Mouse (Mus musculus) hindbrain, embryonic 13.5 days (tissue): ENCODE results near the gene Mcm6. TPM values are rescaled to one million over a fixed set of nuclear protein-coding genes. Genes with fewer than 3 reads are reported as not detected.
A peak's percentile ranks its signal among the peaks of the same experiment; 100 is the strongest.

Experiments used
- ATAC-seq: fragments of 200-750 bp; cut with Nextera tagmentation; 2 replicates; pipeline ENCODE4 v1.8.0; 2017; ENCODE audit warnings: moderate TSS enrichment; ENCODE audit not compliant: low FRiP score
- H3K27ac ChIP-seq: fragments of 300-500 bp; sonication (generic); 2 replicates; pipeline ENCODE4 v1.5.1; 2015; ENCODE audit warnings: inconsistent platforms, mild to moderate bottlenecking, moderate library complexity
- H3K27me3 ChIP-seq: fragments of 300-500 bp; sonication (generic); 2 replicates; pipeline ENCODE4 v1.6.1; 2015; ENCODE audit warnings: mild to moderate bottlenecking, inconsistent platforms
- H3K36me3 ChIP-seq: fragments of 300-500 bp; sonication (generic); 2 replicates; pipeline ENCODE4 v1.6.1; 2015; ENCODE audit warnings: mild to moderate bottlenecking, inconsistent platforms
- H3K4me1 ChIP-seq: fragments of 300-500 bp; sonication (generic); replicated peaks from 2 replicates; pipeline ENCODE4 v1.6.1; 2015; ENCODE audit warnings: inconsistent platforms
- H3K4me2 ChIP-seq: fragments of 300-500 bp; sonication (generic); 2 replicates; pipeline ENCODE4 v1.6.1; 2015; ENCODE audit warnings: inconsistent platforms, mild to moderate bottlenecking, moderate library complexity
- H3K4me3 ChIP-seq: fragments of 300-500 bp; sonication (generic); 2 replicates; pipeline ENCODE4 v1.5.1; 2015; ENCODE audit warnings: mild to moderate bottlenecking, inconsistent platforms
- H3K9ac ChIP-seq: fragments of 300-500 bp; sonication (generic); 2 replicates; pipeline ENCODE4 v1.6.1; 2015; ENCODE audit warnings: mild to moderate bottlenecking, inconsistent platforms
- H3K9me3 ChIP-seq: fragments of 300-500 bp; sonication (generic); 2 replicates; pipeline ENCODE4 v1.6.1; 2016; ENCODE audit warnings: inconsistent platforms
- WGBS: fragments of 180-500 bp; shearing (Covaris S2); methylation state at CpG from one replicate; pipeline ENCODE4 v1.1.7; 2015; 5-methylcytosine and 5-hydroxymethylcytosine counted together
- polyA plus RNA-seq: library from polyadenylated mRNA; unstranded; fragments of >200 nt; fragmentation: Nextera tagmentation; extraction: Ambion mirVana; gene quantifications from 2 replicates; pipeline ENCODE4 v1.2.1, GENCODE M21; 2015

The Mcm6 gene
- 78.7 and 81.3 TPM in 2 replicates for polyA plus RNA-seq

DNA sequence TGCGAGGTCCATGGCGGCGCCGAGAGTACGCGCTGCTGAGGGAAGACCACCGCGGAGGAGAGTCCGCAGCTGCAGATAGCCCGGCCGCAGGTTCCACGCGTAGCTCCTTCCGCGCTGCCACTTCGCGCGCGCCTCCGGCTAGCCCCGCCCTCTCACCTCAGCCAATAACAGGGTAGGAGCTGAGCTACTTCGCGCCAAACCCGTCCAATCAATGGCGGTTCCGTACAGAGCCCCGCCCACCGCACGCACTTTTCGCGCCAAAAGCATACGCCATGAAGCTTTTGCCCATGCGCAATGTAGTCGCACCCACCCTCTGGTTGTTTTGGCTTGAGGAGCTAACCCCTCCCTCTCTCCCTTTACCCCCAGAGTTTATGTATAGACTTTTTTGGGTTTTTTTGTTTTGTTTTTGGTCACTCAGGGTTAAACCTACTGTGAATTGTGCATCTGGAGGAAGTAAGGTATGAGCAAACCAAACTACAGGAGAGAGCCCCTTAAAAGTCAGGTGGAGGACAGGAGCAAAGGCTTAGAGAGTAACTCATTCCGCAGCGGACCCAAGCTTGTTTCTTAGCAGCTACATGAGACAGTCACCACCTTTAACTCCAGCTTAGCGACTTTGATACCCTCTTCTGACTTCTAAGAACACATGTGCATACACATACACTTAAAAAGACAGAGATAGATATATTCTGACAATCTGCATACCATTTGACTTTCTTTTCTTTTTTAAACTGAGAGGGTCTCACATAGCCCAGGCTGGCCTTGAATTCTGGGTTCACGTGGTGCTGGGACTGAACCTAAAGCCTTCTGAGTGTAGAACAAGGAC lies at the start of gene Mcm6:
Gene Mcm6 (minus strand): TSS at position 111 of the 823 bp plus-strand sequence.
- H3K4me2 ChIP-seq: peak within 1 kb of the TSS; percentile 78
- 3% methylated on average over 34 of the region's 38 CpGs for WGBS
- no peaks in the 10 kb centered on the region for H3K9me3 ChIP-seq
- no peaks in the 10 kb centered on the region for H3K27me3 ChIP-seq
- H3K27ac ChIP-seq: peak within 1 kb of the TSS; percentile 74
- peaks cover 24% of the 10 kb centered on the region for H3K36me3 ChIP-seq
- H3K4me1 ChIP-seq: peaks cover 24% of the 10 kb centered on the region
- peak; percentile 99 for ATAC-seq
- peak within 1 kb of the TSS; percentile 87 for H3K4me3 ChIP-seq
- peak within 1 kb of the TSS; percentile 75 for H3K9ac ChIP-seq

DNA sequence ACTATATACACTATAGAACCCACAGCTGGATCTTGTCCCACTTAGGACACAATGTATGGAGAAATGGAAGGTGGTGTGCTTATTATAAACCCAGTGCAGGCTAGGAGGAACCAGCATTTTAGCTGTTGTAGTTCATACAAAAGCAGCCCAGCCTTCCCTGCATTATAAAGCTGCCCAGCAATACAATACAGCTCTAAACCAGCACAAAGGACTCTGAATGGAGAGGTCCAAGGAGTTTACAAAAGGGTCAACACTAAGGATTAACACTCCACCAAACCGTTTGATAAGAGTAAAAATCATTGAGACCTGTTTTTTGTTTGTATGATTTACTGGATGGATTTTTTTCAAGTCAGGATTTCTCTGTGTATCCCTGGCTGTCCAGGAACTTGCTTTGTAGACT lies 47.4 kb upstream of the Mcm6 start:
- no peaks in the 10 kb centered on the region for H3K27me3 ChIP-seq
- H3K9ac ChIP-seq: no peak overlapping the region
- no peak for ATAC-seq
- H3K4me1 ChIP-seq: peaks cover 8% of the 10 kb centered on the region
- WGBS: 26% methylated on average over 1 of the region's 1 CpGs
- no peaks in the 10 kb centered on the region for H3K9me3 ChIP-seq
- peaks cover 16% of the 10 kb centered on the region for H3K36me3 ChIP-seq
- H3K4me2 ChIP-seq: no peak overlapping the region
- H3K4me3 ChIP-seq: no peak overlapping the region
- H3K27ac ChIP-seq: peak overlapping the region; percentile 55

DNA sequence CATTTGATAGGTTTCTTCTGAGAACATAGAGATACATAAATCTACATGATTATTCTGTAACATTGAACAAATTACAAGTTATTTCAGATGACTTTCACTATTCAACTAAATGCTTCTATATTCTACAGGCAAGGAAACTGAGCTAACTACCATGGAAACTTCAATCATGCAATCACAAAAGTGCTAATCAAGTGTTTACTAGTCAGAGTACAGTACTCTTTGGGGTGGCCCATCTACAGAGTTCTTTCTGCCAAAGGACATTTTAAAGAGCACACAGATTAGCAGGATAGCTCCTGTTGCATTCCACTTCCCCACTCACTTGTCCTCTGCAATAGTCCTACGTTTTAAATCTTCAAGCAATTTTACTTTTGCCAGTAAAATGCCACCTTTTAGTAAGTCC lies 46.2 kb upstream of the Mcm6 start:
- ATAC-seq: no peak
- Histone ChIP-seq H3K4me2 (no peak overlapping the region), H3K27me3 (no peaks in the 10 kb centered on the region), H3K9ac (no peak overlapping the region), H3K27ac (no peak overlapping the region), H3K4me3 (no peak overlapping the region), H3K9me3 (no peaks in the 10 kb centered on the region), H3K4me1 (peaks cover 11% of the 10 kb centered on the region), H3K36me3 (peaks cover 10% of the 10 kb centered on the region)
- WGBS: 31% methylated on average over 1 of the region's 1 CpGs

DNA sequence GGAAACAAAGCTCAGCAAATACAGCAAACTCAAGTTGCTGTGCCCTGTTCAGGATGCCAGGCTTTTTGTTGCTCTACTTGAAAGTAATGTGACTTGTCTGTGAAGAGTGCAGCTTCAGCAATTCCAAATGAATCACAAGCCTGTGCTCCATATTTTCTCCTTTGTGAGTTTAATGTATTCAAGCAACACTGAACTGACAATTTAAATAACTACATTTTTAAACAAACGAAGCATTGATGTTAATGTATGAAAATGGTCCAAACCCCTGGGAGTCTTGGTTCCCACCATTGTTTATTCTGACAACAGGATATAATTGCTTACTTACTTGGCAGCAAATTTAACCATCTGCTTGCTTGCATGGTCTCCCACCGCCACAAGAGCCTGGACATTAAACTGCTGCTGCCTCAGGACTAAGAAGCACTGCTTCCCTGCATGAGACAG lies 45.6 kb upstream of the Mcm6 start:
- Histone ChIP-seq H3K4me1 (peaks cover 16% of the 10 kb centered on the region), H3K9ac (no peak overlapping the region), H3K27me3 (no peaks in the 10 kb centered on the region), H3K36me3 (peaks cover 7% of the 10 kb centered on the region), H3K4me3 (no peak overlapping the region), H3K27ac (0 out of 2 replicates have a peak overlapping the region, but pooled peaks have one; percentile 44), H3K4me2 (no peak overlapping the region), H3K9me3 (no peaks in the 10 kb centered on the region)
- 7% methylated on average over 2 of the region's 2 CpGs for WGBS
- peak; percentile 91 for ATAC-seq

DNA sequence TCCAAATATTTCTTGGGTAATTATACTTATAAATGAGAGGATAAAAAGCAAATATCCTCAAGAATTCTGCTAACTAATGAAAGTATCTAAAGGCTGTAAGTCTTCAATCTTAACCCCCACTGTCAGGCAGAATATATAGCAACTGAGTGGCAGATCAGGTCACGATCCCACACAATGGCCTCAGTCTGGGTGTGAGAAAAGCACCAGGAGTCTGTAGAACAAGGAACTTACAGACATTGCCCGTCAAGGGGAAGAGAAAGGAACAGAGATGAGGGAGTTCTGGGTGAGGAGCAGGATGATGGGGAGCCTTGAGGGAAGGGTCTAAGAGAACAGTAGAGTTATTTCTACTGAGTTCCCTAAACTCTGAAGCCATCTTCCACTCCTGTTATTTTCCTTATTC lies 41.5 kb upstream of the Mcm6 start:
- H3K27me3 ChIP-seq: no peaks in the 10 kb centered on the region
- no peak overlapping the region for H3K4me2 ChIP-seq
- no peaks in the 10 kb centered on the region; the same call in 1 of the 2 replicates for H3K9me3 ChIP-seq
- H3K36me3 ChIP-seq: peaks cover 21% of the 10 kb centered on the region
- H3K4me3 ChIP-seq: no peak overlapping the region
- peak overlapping the region; percentile 69 for H3K27ac ChIP-seq
- no peak overlapping the region for H3K9ac ChIP-seq
- ATAC-seq: no peak
- whole genome bisulfite sequencing: 6% methylated on average over 2 of the region's 2 CpGs
- H3K4me1 ChIP-seq: peaks cover 15% of the 10 kb centered on the region

DNA sequence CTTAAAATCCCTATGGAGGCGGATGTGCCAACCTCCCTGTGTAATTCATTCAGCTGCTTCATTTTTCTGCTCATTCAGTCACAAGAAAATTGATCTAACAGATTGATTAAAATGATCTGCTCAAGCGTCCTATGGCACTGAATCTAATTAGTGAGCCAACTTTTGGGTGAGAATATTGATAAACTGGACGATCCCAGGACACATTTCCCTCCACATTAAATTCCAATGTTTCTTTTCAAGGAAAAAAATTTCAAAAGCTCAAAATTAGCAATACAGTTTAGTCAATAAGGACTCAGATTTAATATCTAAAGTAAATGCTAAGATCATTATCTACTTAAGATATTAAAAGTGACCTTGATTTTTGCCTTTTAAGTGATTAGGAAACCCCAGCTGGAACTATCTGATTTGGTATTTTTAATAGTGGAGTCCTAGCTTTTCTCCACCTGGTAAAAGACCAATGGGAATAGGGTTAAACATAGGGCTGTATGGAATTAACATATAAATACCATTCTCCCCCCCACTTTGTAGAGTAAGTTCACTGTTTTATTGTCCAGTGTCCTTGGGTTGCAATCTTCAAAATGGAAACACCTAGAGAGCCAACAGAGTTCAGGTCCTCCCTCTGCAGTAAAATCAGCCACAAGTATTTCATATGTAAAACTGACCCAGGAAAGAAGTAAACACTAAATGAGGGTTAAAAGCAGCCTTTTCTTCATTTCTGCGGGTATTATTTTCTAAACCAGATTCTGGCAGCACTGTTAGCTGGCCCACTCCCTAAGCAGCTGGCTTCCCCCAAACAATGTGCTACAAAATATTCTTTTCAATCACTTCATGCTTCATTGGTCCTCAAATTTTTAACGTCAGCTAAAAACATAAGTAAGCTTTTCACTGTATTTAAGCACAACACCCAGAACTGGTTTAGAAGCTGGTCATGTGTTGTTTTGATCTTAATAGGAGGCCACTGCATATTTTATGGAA lies 40.8 kb upstream of the Mcm6 start:
- H3K27me3 ChIP-seq: no peaks in the 10 kb centered on the region
- H3K36me3 ChIP-seq: peaks cover 21% of the 10 kb centered on the region
- peak overlapping the region; percentile 69 for H3K27ac ChIP-seq
- H3K9ac ChIP-seq: no peak overlapping the region
- H3K4me3 ChIP-seq: no peak overlapping the region
- no peak overlapping the region for H3K4me2 ChIP-seq
- H3K4me1 ChIP-seq: peaks cover 15% of the 10 kb centered on the region
- ATAC-seq: no peak
- 22% methylated on average over 5 of the region's 5 CpGs for WGBS
- H3K9me3 ChIP-seq: no peaks in the 10 kb centered on the region; the same call in 1 of the 2 replicates

DNA sequence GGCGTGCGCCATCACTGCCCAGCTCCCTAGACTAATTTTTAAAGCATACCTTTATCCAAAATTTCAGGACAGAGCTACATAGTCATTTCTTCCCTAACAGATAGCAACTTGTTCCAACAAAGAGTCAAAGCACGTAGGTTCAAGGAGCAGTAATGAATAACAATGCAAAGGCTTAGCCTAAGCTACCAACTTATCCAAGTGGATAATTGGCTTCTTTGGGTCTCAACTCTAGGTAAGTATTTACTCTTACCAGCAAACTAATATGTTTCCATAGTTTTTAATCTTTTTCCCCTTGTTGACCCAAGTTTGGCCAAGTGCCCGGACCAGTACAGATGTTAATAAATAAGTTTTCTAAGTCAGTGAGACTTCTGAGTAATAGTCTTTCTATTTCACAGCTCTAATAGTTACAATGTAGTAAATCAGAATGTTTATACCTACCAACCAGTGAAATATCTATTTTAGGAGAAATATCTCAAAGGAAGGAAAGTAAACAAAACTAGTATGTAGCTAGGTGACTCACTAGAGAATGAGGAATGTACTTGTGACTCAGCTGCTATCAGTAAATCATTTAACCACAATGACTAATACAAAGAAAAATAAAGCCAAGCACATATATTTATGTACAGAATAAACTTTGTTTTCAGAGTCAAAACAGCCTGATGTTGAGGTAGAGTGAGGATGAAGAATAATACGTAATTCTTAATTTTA lies 39.4 kb upstream of the Mcm6 start:
- no peak for ATAC-seq
- Histone ChIP-seq H3K27ac (no peak overlapping the region), H3K4me1 (peaks cover 15% of the 10 kb centered on the region), H3K36me3 (peaks cover 24% of the 10 kb centered on the region), H3K4me2 (no peak overlapping the region), H3K4me3 (no peak overlapping the region), H3K9ac (no peak overlapping the region), H3K27me3 (no peaks in the 10 kb centered on the region), H3K9me3 (no peaks in the 10 kb centered on the region; the same call in 1 of the 2 replicates)
- WGBS: 94% methylated on average over 5 of the region's 5 CpGs

DNA sequence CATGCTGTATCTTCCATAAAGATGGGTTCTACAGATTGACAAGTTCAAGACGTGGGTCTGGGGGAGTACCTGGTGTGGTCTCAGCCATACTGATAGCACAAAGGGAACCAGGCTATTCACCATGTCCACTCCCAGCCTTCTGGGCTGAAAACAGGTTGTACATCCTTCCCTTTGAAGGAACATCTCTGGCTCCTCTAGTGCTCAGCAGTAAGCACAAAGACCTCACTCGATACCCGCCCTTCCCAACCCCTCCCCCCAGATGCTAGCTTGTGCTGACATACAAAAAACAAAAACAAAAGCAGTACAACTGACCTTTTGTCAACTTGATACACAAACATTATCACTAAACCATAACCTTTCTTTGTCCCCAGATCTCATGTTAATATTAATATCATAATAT lies 35.2 kb upstream of the Mcm6 start:
- H3K4me3 ChIP-seq: no peak overlapping the region
- peaks cover 21% of the 10 kb centered on the region for H3K36me3 ChIP-seq
- no peaks in the 10 kb centered on the region; the same call in 1 of the 2 replicates for H3K9me3 ChIP-seq
- ATAC-seq: no peak
- no peak overlapping the region for H3K27ac ChIP-seq
- H3K9ac ChIP-seq: no peak overlapping the region
- H3K4me2 ChIP-seq: no peak overlapping the region
- H3K27me3 ChIP-seq: no peaks in the 10 kb centered on the region
- WGBS: 88% methylated on average over 3 of the region's 3 CpGs
- H3K4me1 ChIP-seq: peaks cover under 1% of the 10 kb centered on the region; the same call in 1 of the 2 replicates

DNA sequence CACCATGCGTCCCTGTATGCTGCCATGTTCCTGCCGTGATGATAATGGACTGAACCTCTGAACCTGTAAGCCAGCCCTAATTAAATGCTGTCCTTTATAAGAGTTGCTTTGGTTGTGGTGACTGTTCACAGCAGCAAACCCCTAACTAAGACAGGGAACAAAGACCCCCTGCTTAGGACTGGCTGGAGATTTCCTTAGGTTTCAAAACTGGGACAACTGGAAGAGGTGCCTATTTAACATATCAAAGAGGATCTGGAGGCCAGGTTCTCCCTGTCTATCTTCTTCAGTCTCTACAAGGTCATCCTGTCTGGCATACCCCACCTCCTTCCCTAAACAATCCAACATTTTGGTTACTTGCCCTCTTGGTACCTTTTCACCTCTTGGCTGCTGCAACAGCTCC lies 32.9 kb upstream of the Mcm6 start:
- Histone ChIP-seq H3K36me3 (peaks cover 20% of the 10 kb centered on the region), H3K9ac (no peak overlapping the region), H3K27ac (no peak overlapping the region), H3K4me3 (no peak overlapping the region), H3K4me1 (no peaks in the 10 kb centered on the region), H3K4me2 (no peak overlapping the region), H3K27me3 (no peaks in the 10 kb centered on the region), H3K9me3 (no peaks in the 10 kb centered on the region; the same call in 1 of the 2 replicates)
- 50% methylated on average over 2 of the region's 2 CpGs for WGBS
- ATAC-seq: no peak

DNA sequence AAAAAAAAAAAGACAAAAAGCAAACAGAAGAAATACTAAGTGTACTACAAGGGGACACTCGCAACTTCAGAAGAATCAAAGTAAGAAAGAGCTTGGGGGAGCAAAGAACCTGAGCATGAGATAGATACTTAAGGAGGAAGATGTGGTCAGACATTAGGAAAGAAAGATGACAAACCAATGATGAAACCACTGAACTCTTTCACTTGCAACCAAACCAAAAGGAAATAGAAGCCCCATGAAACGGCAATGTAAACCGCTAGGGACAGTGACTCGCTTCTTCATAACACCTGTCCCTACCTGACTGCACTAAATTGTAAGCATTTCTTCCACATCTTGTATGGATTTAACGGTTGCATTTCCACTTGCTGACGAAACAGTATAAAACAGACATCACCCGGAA lies 27.0 kb upstream of the Mcm6 start:
- Histone ChIP-seq H3K27me3 (no peaks in the 10 kb centered on the region), H3K9me3 (no peaks in the 10 kb centered on the region), H3K4me3 (no peak overlapping the region), H3K27ac (no peak overlapping the region), H3K36me3 (peaks cover 23% of the 10 kb centered on the region), H3K9ac (no peak overlapping the region), H3K4me2 (no peak overlapping the region), H3K4me1 (no peaks in the 10 kb centered on the region)
- 93% methylated on average over 7 of the region's 7 CpGs for WGBS
- no peak for ATAC-seq

DNA sequence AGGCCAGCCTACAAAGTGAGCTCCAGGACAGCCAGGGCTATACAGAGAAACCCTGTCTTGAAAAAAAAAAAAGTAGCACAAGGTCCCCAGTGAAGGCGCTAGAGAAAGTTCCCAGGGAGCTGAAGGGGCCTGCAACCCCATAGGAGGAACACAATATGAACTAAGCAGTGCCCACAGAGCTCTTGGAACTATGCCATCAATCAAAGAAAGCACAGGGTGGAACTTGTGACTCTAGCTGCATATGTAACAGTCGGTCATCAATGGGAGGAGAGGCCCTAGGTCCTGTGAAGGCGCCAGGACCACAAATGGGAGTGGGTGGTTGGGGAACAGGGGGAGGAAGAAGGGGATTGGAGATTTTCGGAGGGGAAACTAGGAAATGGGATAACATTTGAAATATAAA lies 17.4 kb upstream of the Mcm6 start:
- Histone ChIP-seq H3K27me3 (no peaks in the 10 kb centered on the region), H3K27ac (no peak overlapping the region), H3K36me3 (peaks cover 20% of the 10 kb centered on the region), H3K4me1 (no peaks in the 10 kb centered on the region), H3K4me2 (no peak overlapping the region), H3K9me3 (no peaks in the 10 kb centered on the region), H3K4me3 (no peak overlapping the region), H3K9ac (no peak overlapping the region)
- ATAC-seq: no peak
- WGBS: 71% methylated on average over 4 of the region's 4 CpGs
